Mouse (Mus musculus) liver, adult (tissue): ENCODE data around the gene Fignl2.

Experiments used
- GATA4 ChIP-seq: IDR thresholded peaks from 2 replicates; pipeline ENCODE4 v1.6.1; 2014; ENCODE audit warnings: mild to moderate bottlenecking, low read length; ENCODE audit not compliant: insufficient replicate concordance

The Fignl2 gene

DNA sequence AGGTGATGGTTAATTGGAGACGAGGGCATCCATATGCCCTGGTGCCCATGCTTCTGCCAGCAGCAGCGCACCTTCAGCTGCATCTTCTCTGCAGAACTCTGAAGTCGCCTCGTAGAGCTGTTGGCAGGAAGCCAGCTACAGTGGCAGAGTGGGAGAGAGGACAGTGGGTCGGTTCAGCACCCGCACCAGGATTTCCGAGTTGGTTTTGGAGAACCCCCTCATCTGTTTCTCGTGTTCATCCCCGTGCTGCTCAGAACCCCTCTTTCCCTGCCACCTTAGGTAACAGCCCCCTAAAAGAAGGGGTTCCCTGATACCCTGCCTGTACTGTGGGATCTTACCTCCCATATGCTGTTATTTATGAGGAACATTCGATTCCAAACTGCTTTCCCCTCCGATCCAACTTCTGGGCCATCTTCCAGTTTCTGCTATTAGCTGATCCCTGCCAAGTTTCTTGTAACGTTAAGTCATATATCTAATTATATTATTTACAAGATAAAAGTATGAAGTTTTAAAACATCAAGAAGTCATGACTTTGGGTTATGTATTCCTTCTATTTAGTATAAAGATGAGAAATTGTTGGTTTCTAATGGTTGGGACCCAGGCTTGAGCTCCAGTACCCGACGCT lies 69.9 kb downstream of the Fignl2 start:
- TF ChIP-seq GATA4, result no peak

DNA sequence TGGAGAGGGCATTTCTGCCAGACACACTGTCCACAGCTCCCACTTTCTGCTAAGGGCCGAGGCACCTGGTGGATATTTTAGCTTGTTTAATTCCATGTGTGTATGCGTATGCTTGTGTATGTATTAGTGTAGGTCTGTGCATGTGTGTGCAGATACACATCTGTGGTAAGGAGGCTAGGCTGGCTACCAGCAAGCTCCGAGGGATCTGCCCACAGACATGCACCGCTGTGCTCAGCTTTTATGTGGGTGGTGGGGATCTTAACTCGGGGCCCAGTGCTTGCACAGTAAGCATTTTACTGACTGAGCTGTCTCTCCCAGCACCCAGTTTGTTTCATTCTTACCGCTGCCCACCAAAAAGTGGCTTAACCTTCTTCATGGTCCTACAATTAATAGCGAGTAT lies 71.1 kb downstream of the Fignl2 start:
- TF ChIP-seq GATA4, result no peak

DNA sequence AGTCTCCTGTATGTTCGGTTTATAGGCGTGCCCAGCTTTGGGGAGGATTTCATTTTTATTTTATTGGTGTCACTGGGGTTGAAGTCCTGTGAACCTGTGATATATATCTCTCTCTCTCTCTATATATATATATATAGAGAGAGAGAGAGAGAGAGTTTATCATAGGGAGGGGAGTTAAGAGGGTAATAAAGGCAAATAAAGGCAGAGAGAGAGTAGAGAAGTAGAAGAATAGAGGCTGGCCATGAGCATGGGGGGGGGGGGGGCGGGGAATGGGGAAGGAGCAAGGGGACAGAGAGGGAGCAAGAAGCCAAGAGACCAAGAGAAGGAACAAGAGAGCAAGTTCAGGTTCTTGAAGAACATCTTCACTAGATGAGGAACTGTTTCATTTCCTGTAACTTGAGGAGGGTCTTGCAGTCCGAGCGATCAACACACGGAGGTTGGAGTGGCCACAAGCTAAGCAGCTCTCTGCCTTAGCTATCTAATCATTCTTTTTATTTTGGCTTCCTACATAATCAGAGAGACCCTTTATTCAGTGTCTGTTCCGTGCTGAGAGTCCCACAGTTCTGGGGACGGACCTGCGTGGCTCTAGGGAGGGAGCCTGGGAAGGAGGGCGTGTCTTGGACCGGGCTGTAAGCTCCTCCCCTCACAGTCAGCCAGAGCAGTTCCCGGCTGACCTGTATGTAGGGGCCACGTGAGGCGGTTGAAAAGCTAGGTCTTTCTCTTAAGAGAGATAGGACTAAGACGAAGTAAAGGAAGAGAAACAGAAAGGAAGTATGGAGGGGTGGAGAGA lies 71.9 kb downstream of the Fignl2 start:
- no peak for TF ChIP-seq GATA4

DNA sequence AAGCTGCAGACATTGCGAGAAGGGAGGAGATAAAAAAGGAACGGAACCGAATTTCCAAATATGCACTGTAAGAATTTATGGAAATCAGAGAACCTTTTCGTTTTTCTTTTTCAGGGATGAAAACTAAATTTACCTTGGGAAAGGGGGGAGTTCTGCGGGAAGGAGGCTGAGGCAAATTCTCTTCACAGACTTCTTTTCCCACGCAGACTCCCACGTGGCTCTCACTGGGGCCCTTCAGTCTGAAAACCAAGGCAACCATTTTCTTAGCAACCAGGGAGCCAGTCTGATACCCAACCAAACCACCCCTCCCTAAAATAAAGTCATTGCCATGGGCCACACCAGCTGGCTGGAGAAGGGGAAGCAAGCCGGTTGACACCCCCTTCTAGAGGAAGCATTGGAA lies 72.7 kb downstream of the Fignl2 start:
- TF ChIP-seq GATA4, result no peak

DNA sequence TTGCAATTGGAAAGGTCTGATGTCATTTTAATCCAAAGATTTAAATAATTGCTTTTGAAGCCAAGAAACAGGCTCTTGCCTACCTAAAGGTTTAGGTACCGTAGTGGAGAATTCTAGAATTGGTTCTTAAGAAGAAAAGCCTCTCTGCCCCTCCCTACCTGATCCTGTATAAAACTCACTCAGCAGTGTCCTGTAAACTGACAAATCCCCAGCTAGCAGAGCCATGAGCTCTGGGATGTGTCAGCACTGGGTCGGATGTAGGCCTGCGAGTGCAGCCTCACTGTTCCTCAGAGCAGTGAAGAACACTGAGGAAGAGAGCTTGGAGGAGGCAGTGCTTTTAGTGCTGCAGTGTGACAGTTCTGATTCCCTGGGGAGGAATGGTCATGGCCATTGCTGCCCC lies 73.8 kb downstream of the Fignl2 start:
- TF ChIP-seq GATA4, result no peak

DNA sequence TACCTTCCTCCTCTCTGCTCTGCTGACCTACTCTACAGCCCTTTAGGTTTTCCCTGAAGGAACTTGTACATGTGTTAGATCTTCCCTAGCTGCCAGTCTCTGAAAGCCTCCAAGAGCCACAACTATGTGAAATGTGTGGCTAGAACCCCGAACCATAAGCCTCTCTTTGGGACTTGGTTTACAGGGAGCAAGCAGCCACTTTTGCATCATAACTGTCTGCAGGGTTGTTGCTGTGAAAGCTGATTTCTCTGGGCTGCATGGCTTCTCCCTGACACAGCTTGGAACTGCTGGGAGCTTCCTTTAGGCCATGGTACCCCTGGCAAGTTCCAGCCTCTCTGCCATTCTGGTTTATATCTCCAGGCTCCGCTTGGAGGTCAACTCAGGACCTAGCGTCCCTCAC lies 75.9 kb downstream of the Fignl2 start:
- no peak for TF ChIP-seq GATA4

DNA sequence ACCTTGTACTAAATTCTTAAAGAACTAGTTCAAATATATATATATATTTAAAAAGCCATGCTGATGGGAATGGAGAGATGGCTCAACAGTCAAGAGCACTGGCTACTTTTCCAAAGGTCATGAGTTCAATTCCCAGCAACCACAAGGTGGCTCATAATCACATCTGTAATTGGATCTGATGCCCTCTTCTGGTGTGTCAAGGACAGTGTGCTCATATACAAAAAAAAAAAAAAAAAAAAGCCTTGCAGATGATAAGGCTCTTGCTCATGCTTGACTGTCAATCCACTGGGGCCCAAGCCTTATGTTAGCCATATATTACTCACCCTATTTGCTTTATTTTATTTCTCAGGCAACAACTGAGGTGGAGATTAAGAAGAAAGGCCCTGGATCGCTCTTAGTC lies 76.7 kb downstream of the Fignl2 start:
- TF ChIP-seq GATA4, result no peak
